Mouse (Mus musculus): ENCODE data around the gene Rab40c. TPM values are rescaled to one million over a fixed set of nuclear protein-coding genes. Genes with fewer than 3 reads are reported as not detected.

Gene Rab40c
- total and polyA plus RNA-seq, 3 experiments = 3.7 to 23.2 TPM; not detected in 1

GRCm38 (mm10) chr17:25841117-25841880 lies 78.2 kb downstream of the Rab40c start, which contains the start of gene Gm20683:
Gene Gm20683, minus strand, starts transcription at chr17:25841763.
- no peak within 1 kb of the TSS for H3K27ac ChIP-seq (ENCODE audit: control insufficient read depth, low read depth, low read length)
- DNase-seq (ENCODE audit: low read depth, low spot score) = no peak
- no peak within 1 kb of the TSS for H3K9ac ChIP-seq (ENCODE audit: control insufficient read depth, low read depth, low read length, poor library complexity, severe bottlenecking)
- peaks cover 3 to 15% of the 10 kb centered on the region in 2 experiments; a peak in 3 of 4 replicates for H3K4me1 ChIP-seq (ENCODE audit: control insufficient read depth in 1 of 2, insufficient read depth in 2 of 2, low read length in 2 of 2)
- H3K4me3 ChIP-seq (ENCODE audit: control insufficient read depth in 1 of 2, insufficient read depth in 1 of 2, low read depth in 2 of 2, low read length in 2 of 2) = no peak within 1 kb of the TSS
- no peaks in the 10 kb centered on the region for H3K27me3 ChIP-seq (ENCODE audit: control insufficient read depth in 1 of 2, insufficient read depth in 2 of 2, low read length in 2 of 2)
- H3K79me2 ChIP-seq (ENCODE audit: control insufficient read depth, insufficient read depth, low read length, poor library complexity) = peaks cover 11% of the 10 kb centered on the region
- H3K9me3 ChIP-seq (replicated peaks; ENCODE audit: insufficient read depth, low read length) = no peaks in the 10 kb centered on the region
- H3K36me3 ChIP-seq (ENCODE audit: control insufficient read depth in 1 of 2, insufficient read depth in 2 of 2, low read length in 2 of 2) = peaks cover 0 to 3% of the 10 kb centered on the region in 2 experiments; a peak in 2 of 4 replicates
- TF ChIP-seq KAT2A (conservative IDR thresholded peaks at IDR 0.05; ENCODE audit: low read depth, low read length) = no peak
- TF ChIP-seq POLR2AphosphoS5 (IDR thresholded peaks at IDR 0.05; ENCODE audit: borderline replicate concordance, low read depth, low read length) = 0 out of 2 replicates have a peak, but pooled peaks have one; percentile 54
- no peak for TF ChIP-seq MYC (IDR thresholded peaks at IDR 0.05; ENCODE audit: low read depth, low read length)
- TF ChIP-seq USF1 (IDR thresholded peaks at IDR 0.05; ENCODE audit: low read depth, low read length) = no peak

- no peak for TF ChIP-seq USF2 (IDR thresholded peaks at IDR 0.05; ENCODE audit: borderline replicate concordance in 1 of 2, insufficient read depth in 1 of 2, low read depth in 1 of 2, low read length in 2 of 2)
- no peak for TF ChIP-seq TAL1 (IDR thresholded peaks at IDR 0.05; ENCODE audit: low read length)
- no peak for TF ChIP-seq MXI1 (IDR thresholded peaks at IDR 0.05; ENCODE audit: low read depth, low read length)
- no peak for TF ChIP-seq POLR2A (IDR thresholded peaks at IDR 0.05; ENCODE audit: control insufficient read depth in 1 of 2, insufficient read depth in 1 of 2, low read depth in 1 of 2, low read length in 2 of 2, poor library complexity in 1 of 2)
- no peak for TF ChIP-seq RCOR1 (IDR thresholded peaks at IDR 0.05; ENCODE audit: low read depth, low read length)
- TF ChIP-seq POLR2AphosphoS2 (IDR thresholded peaks at IDR 0.05; ENCODE audit: low read length) = no peak
- no peak for TF ChIP-seq ZC3H11A (IDR thresholded peaks at IDR 0.05; ENCODE audit: low read depth, low read length)
- no peak for TF ChIP-seq BHLHE40 (IDR thresholded peaks at IDR 0.05; ENCODE audit: borderline replicate concordance, low read depth, low read length)
- no peak overlapping the region for H3K9ac ChIP-seq (ENCODE audit: control insufficient read depth, low read depth, low read length, poor library complexity, severe bottlenecking)
- H3K4me1 ChIP-seq (ENCODE audit: control insufficient read depth in 1 of 2, insufficient read depth in 2 of 2, low read length in 2 of 2) = peaks cover 3 to 15% of the 10 kb centered on the region in 2 experiments; a peak in 3 of 4 replicates
- H3K4me3 ChIP-seq (ENCODE audit: control insufficient read depth in 1 of 2, insufficient read depth in 1 of 2, low read depth in 2 of 2, low read length in 2 of 2) = no peak overlapping the region
- H3K27me3 ChIP-seq (ENCODE audit: control insufficient read depth in 1 of 2, insufficient read depth in 2 of 2, low read length in 2 of 2) = no peaks in the 10 kb centered on the region
- no peak for DNase-seq (ENCODE audit: low read depth, low spot score)
- H3K27ac ChIP-seq (ENCODE audit: control insufficient read depth, low read depth, low read length) = no peak overlapping the region
- peaks cover 0 to 3% of the 10 kb centered on the region in 2 experiments; a peak in 2 of 4 replicates for H3K36me3 ChIP-seq (ENCODE audit: control insufficient read depth in 1 of 2, insufficient read depth in 2 of 2, low read length in 2 of 2)
- H3K79me2 ChIP-seq (ENCODE audit: control insufficient read depth, insufficient read depth, low read length, poor library complexity) = peaks cover 11% of the 10 kb centered on the region
- no peaks in the 10 kb centered on the region for H3K9me3 ChIP-seq (replicated peaks; ENCODE audit: insufficient read depth, low read length)
Measured at GRCm38 (mm10) chr17:25840519-25840918, 79.0 kb downstream of the Rab40c start.

Data from MEL (cell line).